Mouse (Mus musculus) ZHBTc4 (cell line): ENCODE results near the gene Gm4985.
"Not testable (repeated sequence)": the region's sequence is repeated elsewhere in the genome, so short reads cannot be mapped to it uniquely, and the experiment has no call there.

Source experiments
- DNase-seq: peaks from one replicate; pipeline ENCODE4 v3.0.0-alpha.2; 2011; ENCODE audit warnings: low read depth, low spot score

Gm4985 gene

GRCm38 (mm10) chrX:23958834-23959233 is at the start of gene Gm4985:
Gene Gm4985, minus strand, starts transcription at chrX:23958934.
- DNase-seq, result not testable (repeated sequence)

- peak; percentile 90 for DNase-seq
Observed at GRCm38 (mm10) chrX:23954161-23954560, 4.6 kb downstream of the Gm4985 start.
